Mouse (Mus musculus): ENCODE data around the gene Tdrd7. TPM values are rescaled to one million over a fixed set of nuclear protein-coding genes. Genes with fewer than 3 reads are reported as not detected.

The Tdrd7 gene
- total RNA-seq, 2 experiments from 2014 or later = 20.7 to 20.9 TPM

DNA sequence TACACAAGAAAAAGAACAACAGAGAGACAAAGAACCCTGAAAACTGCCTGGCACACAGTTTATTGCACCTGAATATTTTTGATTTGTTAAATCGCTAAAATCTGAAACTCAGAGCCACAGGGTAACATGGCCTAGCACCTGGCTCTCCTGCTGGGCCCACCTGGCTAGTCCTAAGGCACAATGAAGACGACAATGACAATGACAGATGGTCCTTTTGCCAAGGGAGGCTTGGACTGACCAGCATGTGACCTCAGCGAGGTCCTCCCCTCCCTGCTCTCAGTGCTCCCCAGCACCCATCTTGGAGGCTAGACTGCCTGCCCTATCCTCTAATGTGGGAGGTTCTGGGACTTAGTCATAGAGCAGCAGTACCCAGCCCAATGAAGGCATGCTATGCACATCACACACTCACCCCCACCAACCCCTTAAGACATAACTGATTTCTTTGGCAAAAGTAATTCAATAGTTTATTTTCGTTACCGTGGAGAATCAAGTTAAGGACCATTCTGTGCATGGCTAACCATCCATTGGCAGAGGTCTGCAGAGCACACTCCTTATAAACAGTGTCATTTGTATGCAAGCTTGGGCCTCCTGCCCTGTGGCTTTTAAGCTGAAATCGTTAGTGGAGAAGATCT is 104.8 kb downstream of the Tdrd7 start:
- intact Hi-C loops (cut with DNase I) = loop anchor here (2.0 to 5.0 kb wide), 2 partner anchors 15 to 32 kb away; no protein-coding TSS in a partner anchor
- no peak for DNase-seq (ENCODE audit: low spot score in 2 of 2)

- intact Hi-C loops (cut with DNase I) = no loop called here
Observed at GRCm38 (mm10) chr4:46072631-46073030, 107.5 kb downstream of the Tdrd7 start.

DNA sequence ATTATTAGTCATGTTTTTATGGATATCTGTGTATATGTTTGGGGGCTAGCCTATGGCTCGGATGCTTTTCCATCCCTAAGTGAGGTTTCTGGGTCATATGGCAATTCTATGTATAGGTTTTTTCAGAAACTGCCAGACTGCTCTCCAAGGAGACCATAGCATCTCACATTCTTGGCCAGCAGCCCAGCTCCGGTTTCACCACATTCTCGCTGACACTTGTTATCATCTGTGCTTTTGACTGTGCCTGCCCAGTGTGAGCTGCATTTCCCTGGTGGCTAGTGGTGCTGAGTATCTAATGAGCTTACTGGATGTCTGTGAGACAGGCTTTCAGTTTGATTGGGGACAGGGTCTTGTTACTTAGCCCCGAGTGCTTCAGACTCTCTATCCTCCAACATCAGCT is 108.6 kb downstream of the Tdrd7 start:
- DNase-seq (ENCODE audit: low spot score in 2 of 2) = peak; percentile 63 to 70
- intact Hi-C loops (cut with DNase I) = no loop called here

More at GRCm38 (mm10) chr4:46072631-46073030, 107.5 kb downstream of the Tdrd7 start:
- DNase-seq (ENCODE audit: low spot score in 2 of 2) = no peak

DNA sequence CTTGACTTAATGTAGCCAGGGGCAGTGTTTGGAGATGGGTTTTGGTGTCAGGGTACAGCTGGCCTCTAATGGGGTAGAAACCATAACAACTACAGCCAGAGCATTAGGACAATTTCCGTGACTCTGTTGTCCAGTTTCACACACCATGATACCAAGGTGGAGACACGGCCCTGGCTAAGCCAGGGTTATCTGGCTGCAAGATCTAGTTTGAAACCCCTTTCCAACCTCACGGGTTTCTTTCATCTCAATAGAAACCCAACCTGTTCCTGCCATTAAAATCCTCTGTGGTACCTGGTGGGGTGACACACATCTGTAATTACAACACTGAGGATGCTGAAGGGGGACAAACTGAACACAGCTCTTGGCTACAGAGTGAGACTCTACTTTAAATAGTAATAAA is 110.5 kb downstream of the Tdrd7 start:
- no peak for DNase-seq (ENCODE audit: low spot score in 2 of 2)
- intact Hi-C loops (cut with DNase I) = no loop called here

DNA sequence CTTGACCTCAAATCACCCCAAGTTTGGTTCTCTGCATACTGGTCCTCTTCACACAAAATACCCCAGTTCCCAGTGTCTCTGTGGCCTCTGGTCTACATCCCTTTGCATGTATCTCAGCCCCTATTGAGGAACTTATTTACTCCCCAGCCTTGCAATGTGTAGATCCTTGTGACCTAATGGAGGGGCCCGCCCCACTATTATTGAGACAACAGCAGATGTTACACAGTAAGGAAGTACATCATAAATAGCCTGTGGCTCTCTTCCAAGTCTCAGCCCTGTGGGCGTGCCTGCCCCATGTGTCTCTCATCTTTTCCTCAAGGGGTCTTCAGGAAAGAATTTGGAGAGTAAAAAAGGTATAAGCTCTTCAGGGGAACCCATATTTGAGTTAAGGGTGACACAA is 111.8 kb downstream of the Tdrd7 start:
- intact Hi-C loops (cut with DNase I) = no loop called here
- peak in 1 of 2 experiments; percentile 42 for DNase-seq (ENCODE audit: low spot score in 2 of 2)

- no peak for DNase-seq (ENCODE audit: low spot score in 2 of 2)
Observed at GRCm38 (mm10) chr4:46080261-46080660, 115.1 kb downstream of the Tdrd7 start.

GRCm38 (mm10) chr4:46082555-46082954 is 117.4 kb downstream of the Tdrd7 start:
- intact Hi-C loops (cut with DNase I) = no loop called here
- no peak for DNase-seq (ENCODE audit: low spot score in 2 of 2)

More at GRCm38 (mm10) chr4:46080261-46080660, 115.1 kb downstream of the Tdrd7 start:
- intact Hi-C loops (cut with DNase I) = no loop called here

Other genes starting within 250 kb of the Tdrd7 start
- gene Aldh1b1, start 166.3 kb upstream of the Tdrd7 start, total RNA-seq (2021) = 10 to 100 TPM in 1 of 2 experiments, 1 to 10 TPM in 1; 9.6 to 10.5 TPM
- 1 to 10 TPM in 1 of 2 experiments, under 1 TPM in 1; 0.92 to 3.3 TPM for gene Igfbpl1, start 138.4 kb upstream of the Tdrd7 start, total RNA-seq (2021)
- not detected for gene Stra6l, start 116.7 kb upstream of the Tdrd7 start, total RNA-seq (2021)
- gene Ccdc180, start 75.0 kb upstream of the Tdrd7 start, total RNA-seq (2021) = under 1 TPM in 1 of 2 experiments, not detected in 1; 0.13 TPM
- 10 to 100 TPM; 23.6 to 25.1 TPM for gene Tmod1, start 73.6 kb downstream of the Tdrd7 start, total RNA-seq (2021)
- 10 to 100 TPM; 48.8 to 53.2 TPM for gene Ncbp1, start 173.3 kb downstream of the Tdrd7 start, total RNA-seq (2021)
- gene Tstd2, start 173.4 kb downstream of the Tdrd7 start, total RNA-seq (2021) = 10 to 100 TPM; 12.9 to 18.1 TPM
- gene Xpa, start 231.0 kb downstream of the Tdrd7 start, total RNA-seq (2021) = 10 to 100 TPM; 11.5 to 11.8 TPM

All from left cerebral cortex, postnatal 14 days (tissue).